Mouse (Mus musculus): ENCODE results near the gene Sec61b. TPM values are rescaled to one million over a fixed set of nuclear protein-coding genes. Genes with fewer than 3 reads are reported as not detected.

Gene Sec61b
- total RNA-seq, 2 experiments from 2014 or later: 82.0 to 97.7 TPM

Other genes starting within 250 kb of the Sec61b start
- 10 to 100 TPM; 51.4 to 60.1 TPM for gene Tgfbr1, start 121.4 kb upstream of the Sec61b start, total RNA-seq (2021)
- 100 to 1,000 TPM; 169 to 175 TPM for gene Alg2, start 325 bp upstream of the Sec61b start, total RNA-seq (2021)

All from left cerebral cortex, postnatal 4 days (tissue).